Mouse (Mus musculus) leukemia stem cell, adult 10-12 weeks (primary cell): Measurements from ENCODE around the gene Bard1. TPM values are rescaled to one million over a fixed set of nuclear protein-coding genes. Genes with fewer than 3 reads are reported as not detected.

Experiments used
- polyA plus RNA-seq: library from polyadenylated mRNA; stranded (reverse); fragments of >175 nt; gene quantifications from 2 replicates; pipeline ENCODE4 v1.2.3, GENCODE M21; 2012; ENCODE audit warnings: low replicate concordance

The Bard1 gene
- polyA plus RNA-seq, result 2.5 and 3.9 TPM in 2 replicates

GRCm38 (mm10) chr1:71102344-71103173 lies at the start of gene Bard1:
Gene Bard1, minus strand, starts transcription at chr1:71103146.

